Comparison of ENCODE assay signal across 21 mouse cellular contexts in the genomic region with DNA sequence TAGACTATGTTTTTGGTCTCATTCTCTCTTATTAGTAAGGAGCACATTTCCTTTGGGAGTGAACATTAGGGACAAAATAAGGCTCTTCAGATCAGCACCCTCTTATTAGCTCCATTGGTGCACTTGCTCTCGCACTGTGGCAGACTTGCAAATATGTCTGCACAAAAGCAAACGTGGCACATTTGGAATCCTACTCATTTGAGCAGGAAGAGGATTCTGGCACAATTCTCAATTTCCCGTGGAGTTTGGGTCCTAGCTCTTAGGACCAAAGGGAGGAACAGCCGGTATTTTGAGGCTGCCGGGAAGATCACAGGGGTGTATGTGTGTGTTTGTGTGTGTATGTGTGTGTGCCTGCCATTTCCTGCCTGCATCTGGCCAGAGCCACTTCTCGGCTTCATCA.
DNase-seq lines count a peak whose midpoint lies in the region; ATAC-seq and TF ChIP-seq lines count a peak whose summit lies in the region.
"Had no signal": no experiment of that assay in that cellular context is flagged by ENCODE, and none has a peak within 500 bp of the region (broad histone marks: within the 10 kb centered on the region; RNA-seq: fewer than 3 reads in every experiment).

No protein-coding gene starts in this region.

- H3K9me3 ChIP-seq in midbrain, embryonic 10.5 days (replicated peaks), result no peaks in the 10 kb centered on the region
- H3K9me3 ChIP-seq in midbrain, embryonic 16.5 days (replicated peaks; ENCODE audit: control insufficient read depth, low read length, poor library complexity, severe bottlenecking), result no peaks in the 10 kb centered on the region
- no peaks in the 10 kb centered on the region for H3K9me3 ChIP-seq in hindbrain, embryonic 10.5 days
- H3K9me3 ChIP-seq: forebrain, embryonic 15.5 days; heart, embryonic 12.5 days; hindbrain, embryonic 15.5 days; kidney, embryonic 15.5 days; limb, embryonic 12.5 days; liver, embryonic 12.5 days; neural tube, embryonic 13.5 days had no signal

- H3K4me2 ChIP-seq in midbrain, embryonic 16.5 days (ENCODE audit: low read length), result no peak overlapping the region
- H3K4me2 ChIP-seq: liver, embryonic 12.5 days had no signal

- DNase-seq in cerebellum, adult 11-12 months, result peak; percentile 35
- DNase-seq in cerebellum, postnatal 4 days (ENCODE audit: low spot score in 2 of 2), result no peak
- DNase-seq in midbrain, embryonic 10.5 days (ENCODE audit: low spot score), result no peak
- DNase-seq in brain, embryonic 14.5 days (ENCODE audit: low read depth), result peak; percentile 57
- peak; percentile 37 to 55 for DNase-seq in cerebellum, postnatal 14 days
- no peak for DNase-seq in hindbrain, embryonic 10.5 days (ENCODE audit: low spot score)
- DNase-seq: adrenal gland, adult 8-10 months; heart, postnatal 36 days; lung, adult 2 months; lung, postnatal 36 days had no signal

- H3K9ac ChIP-seq in midbrain, embryonic 16.5 days (ENCODE audit: low read depth, low read length), result no peak overlapping the region
- H3K9ac ChIP-seq: forebrain, embryonic 15.5 days; hindbrain, embryonic 15.5 days; kidney, embryonic 15.5 days; limb, embryonic 12.5 days; liver, embryonic 12.5 days; neural tube, embryonic 13.5 days had no signal

- H3K27me3 ChIP-seq in midbrain, embryonic 10.5 days (ENCODE audit: low read depth, poor library complexity, severe bottlenecking), result peaks cover 28% of the 10 kb centered on the region
- no peaks in the 10 kb centered on the region for H3K27me3 ChIP-seq in midbrain, embryonic 16.5 days (ENCODE audit: control insufficient read depth, insufficient read depth, low read depth, low read length)
- peaks cover 19% of the 10 kb centered on the region for H3K27me3 ChIP-seq in hindbrain, embryonic 10.5 days (ENCODE audit: insufficient read depth, poor library complexity, severe bottlenecking)
- H3K27me3 ChIP-seq: forebrain, embryonic 15.5 days; hindbrain, embryonic 15.5 days; Patski had no signal

- TF ChIP-seq POLR2A in brain, embryonic 14.5 days (IDR thresholded peaks at IDR 0.05; ENCODE audit: borderline replicate concordance, extremely low read depth, insufficient read depth, insufficient read length, poor library complexity, severe bottlenecking), result no peak

- H3K27ac ChIP-seq in midbrain, embryonic 10.5 days (replicated peaks), result 0 out of 2 replicates have a peak overlapping the region, but pooled peaks have one; percentile 23
- no peak overlapping the region for H3K27ac ChIP-seq in midbrain, embryonic 16.5 days (ENCODE audit: low read length)
- no peak overlapping the region for H3K27ac ChIP-seq in hindbrain, embryonic 10.5 days
- H3K27ac ChIP-seq: forebrain, embryonic 15.5 days; hindbrain, embryonic 15.5 days; kidney, embryonic 15.5 days; limb, embryonic 12.5 days; liver, embryonic 12.5 days; neural tube, embryonic 13.5 days had no signal

- no peak overlapping the region for H3K4me3 ChIP-seq in midbrain, embryonic 10.5 days
- no peak overlapping the region for H3K4me3 ChIP-seq in midbrain, embryonic 16.5 days (ENCODE audit: low read depth, low read length)
- H3K4me3 ChIP-seq in hindbrain, embryonic 10.5 days, result no peak overlapping the region
- H3K4me3 ChIP-seq: forebrain, embryonic 15.5 days; hindbrain, embryonic 15.5 days; kidney, embryonic 15.5 days; limb, embryonic 12.5 days; liver, embryonic 12.5 days; neural tube, embryonic 13.5 days had no signal

- H3K36me3 ChIP-seq in midbrain, embryonic 10.5 days, result no peaks in the 10 kb centered on the region
- no peaks in the 10 kb centered on the region for H3K36me3 ChIP-seq in midbrain, embryonic 16.5 days (ENCODE audit: control insufficient read depth, insufficient read depth, low read length)
- H3K36me3 ChIP-seq in hindbrain, embryonic 10.5 days, result no peaks in the 10 kb centered on the region
- H3K36me3 ChIP-seq: forebrain, embryonic 15.5 days; heart, embryonic 12.5 days; hindbrain, embryonic 15.5 days; kidney, embryonic 15.5 days; limb, embryonic 12.5 days; liver, embryonic 12.5 days; neural tube, embryonic 13.5 days had no signal

- no peak for TF ChIP-seq CTCF in brain, embryonic 14.5 days (IDR thresholded peaks at IDR 0.05; ENCODE audit: borderline replicate concordance, extremely low read depth, insufficient read depth, insufficient read length)

- no peak for ATAC-seq in midbrain, embryonic 16.5 days
- ATAC-seq: CD4-positive, CD25-positive, alpha-beta regulatory T cell, adult 4 months; forebrain, embryonic 15.5 days; intestine, embryonic 16.5 days; liver, embryonic 12.5 days; Patski had no signal

- H3K4me1 ChIP-seq in midbrain, embryonic 10.5 days, result peaks cover 27% of the 10 kb centered on the region
- 0 out of 2 replicates have a peak, but pooled peaks cover 2% of the 10 kb centered on the region for H3K4me1 ChIP-seq in midbrain, embryonic 16.5 days (ENCODE audit: control insufficient read depth, insufficient read depth, low read length)
- peaks cover 28% of the 10 kb centered on the region for H3K4me1 ChIP-seq in hindbrain, embryonic 10.5 days (replicated peaks)
- H3K4me1 ChIP-seq: liver, embryonic 12.5 days had no signal

- 40% methylated on average over 6 of the region's 6 CpGs for WGBS in midbrain, embryonic 10.5 days
- WGBS in midbrain, embryonic 16.5 days, result 28% methylated on average over 6 of the region's 6 CpGs
- 34% methylated on average over 6 of the region's 6 CpGs for WGBS in hindbrain, embryonic 10.5 days

Comparison
In these comparisons a context has a peak if more than half of its experiments do, and no peak if none do; other contexts are left out.
1. DNase-seq: peak in cerebellum, adult 11-12 months (single experiment), brain, embryonic 14.5 days (single experiment) and cerebellum, postnatal 14 days (2 of 2); none in cerebellum, postnatal 4 days (0 of 2), midbrain, embryonic 10.5 days (single experiment) and hindbrain, embryonic 10.5 days (single experiment).